8 mouse cellular contexts compared by ENCODE assay signal in genomic region chr10:107271321-107272130, GRCm38 (mm10). TPM values are rescaled to one million over a fixed set of nuclear protein-coding genes. Genes with fewer than 3 reads are reported as not detected.
DNase-seq lines count a peak whose midpoint lies in the region; ATAC-seq lines count a peak whose summit lies in the region.

TSS of gene Lin7a (plus strand) at chr10:107271686.

- H3K36me3 ChIP-seq in embryonic facial prominence, embryonic 11.5 days (replicated peaks; ENCODE audit: control insufficient read depth, insufficient read depth, low read depth, low read length) = no peaks in the 10 kb centered on the region
- no peaks in the 10 kb centered on the region for H3K36me3 ChIP-seq in hindbrain, embryonic 12.5 days
- no peaks in the 10 kb centered on the region for H3K36me3 ChIP-seq in midbrain, embryonic 16.5 days (ENCODE audit: control insufficient read depth, insufficient read depth, low read length)

- no peaks in the 10 kb centered on the region for H3K4me1 ChIP-seq in embryonic facial prominence, embryonic 11.5 days (ENCODE audit: control insufficient read depth, insufficient read depth, low read length)
- H3K4me1 ChIP-seq in hindbrain, embryonic 12.5 days = peaks cover 3% of the 10 kb centered on the region; the same call in 1 of the 2 replicates
- peaks cover 8% of the 10 kb centered on the region for H3K4me1 ChIP-seq in midbrain, embryonic 16.5 days (ENCODE audit: control insufficient read depth, insufficient read depth, low read length)

- peak within 1 kb of the TSS; percentile 55 for H3K4me3 ChIP-seq in embryonic facial prominence, embryonic 11.5 days (ENCODE audit: low read depth, low read length)
- peak within 1 kb of the TSS; percentile 58 for H3K4me3 ChIP-seq in hindbrain, embryonic 12.5 days
- H3K4me3 ChIP-seq in midbrain, embryonic 16.5 days (ENCODE audit: low read depth, low read length) = peak within 1 kb of the TSS; percentile 75

- H3K27me3 ChIP-seq in embryonic facial prominence, embryonic 11.5 days (ENCODE audit: control insufficient read depth, insufficient read depth, low read length) = peaks cover 12% of the 10 kb centered on the region
- H3K27me3 ChIP-seq in hindbrain, embryonic 12.5 days = peaks cover 6% of the 10 kb centered on the region
- no peaks in the 10 kb centered on the region for H3K27me3 ChIP-seq in midbrain, embryonic 16.5 days (ENCODE audit: control insufficient read depth, insufficient read depth, low read depth, low read length)

- H3K4me2 ChIP-seq in embryonic facial prominence, embryonic 11.5 days (ENCODE audit: low read depth, low read length) = peak within 1 kb of the TSS; percentile 99
- H3K4me2 ChIP-seq in hindbrain, embryonic 12.5 days (replicated peaks) = peak within 1 kb of the TSS; percentile 73
- peak within 1 kb of the TSS; percentile 64 for H3K4me2 ChIP-seq in midbrain, embryonic 16.5 days (ENCODE audit: low read length)

- DNase-seq in ovary, postnatal 10 days (ENCODE audit: low spot score) = peak; percentile 14
- DNase-seq in ovary, postnatal 14 days (ENCODE audit: low spot score) = no peak
- DNase-seq in embryonic facial prominence, embryonic 11.5 days (ENCODE audit: low spot score) = peak; percentile 40
- peak in 1 of 2 experiments; percentile 22 for DNase-seq in left cerebral cortex, postnatal 10 days (ENCODE audit: extremely low spot score in 1 of 2, low spot score in 2 of 2)
- DNase-seq in urinary bladder, postnatal 25 days (ENCODE audit: low spot score) = peak; percentile 4
- DNase-seq in thymus, postnatal 4 days = no peak

- 2% methylated on average over 37 of the region's 38 CpGs for WGBS in embryonic facial prominence, embryonic 11.5 days
- 2% methylated on average over 38 of the region's 38 CpGs for WGBS in hindbrain, embryonic 12.5 days
- 2% methylated on average over 37 of the region's 38 CpGs for WGBS in midbrain, embryonic 16.5 days

- no peaks in the 10 kb centered on the region for H3K9me3 ChIP-seq in embryonic facial prominence, embryonic 11.5 days (replicated peaks; ENCODE audit: control insufficient read depth, low read length)
- H3K9me3 ChIP-seq in hindbrain, embryonic 12.5 days (replicated peaks) = no peaks in the 10 kb centered on the region
- H3K9me3 ChIP-seq in midbrain, embryonic 16.5 days (replicated peaks; ENCODE audit: control insufficient read depth, low read length, poor library complexity, severe bottlenecking) = no peaks in the 10 kb centered on the region

- H3K9ac ChIP-seq in embryonic facial prominence, embryonic 11.5 days (replicated peaks; ENCODE audit: low read length) = peak within 1 kb of the TSS; percentile 63
- peak within 1 kb of the TSS; percentile 74 for H3K9ac ChIP-seq in hindbrain, embryonic 12.5 days
- peak within 1 kb of the TSS; percentile 88 for H3K9ac ChIP-seq in midbrain, embryonic 16.5 days (ENCODE audit: low read depth, low read length)

- intact Hi-C loops in left cerebral cortex, postnatal 10 days (cut with DNase I) = loop anchor here (5.0 to 10.0 kb wide), 2 partner anchors 113 to 334 kb away; no protein-coding TSS in a partner anchor

- no peak within 1 kb of the TSS for H3K27ac ChIP-seq in embryonic facial prominence, embryonic 11.5 days (replicated peaks; ENCODE audit: low read depth, low read length)
- peak within 1 kb of the TSS; percentile 82 for H3K27ac ChIP-seq in hindbrain, embryonic 12.5 days
- peak within 1 kb of the TSS; percentile 87 for H3K27ac ChIP-seq in midbrain, embryonic 16.5 days (ENCODE audit: low read length)

- ATAC-seq in embryonic facial prominence, embryonic 11.5 days (replicated peaks; ENCODE audit: insufficient number of reproducible peaks, low FRiP score, low TSS enrichment, low read depth) = peak; percentile 84
- ATAC-seq in hindbrain, embryonic 12.5 days (ENCODE audit: low FRiP score) = peak; percentile 87
- ATAC-seq in midbrain, embryonic 16.5 days = peak; percentile 84

RNA-seq across cellular contexts. Expression of gene Lin7a, which starts in this region (rescaled TPM):
- polyA plus RNA-seq in embryonic facial prominence, embryonic 11.5 days (2014; fragmentation: Nextera tagmentation; extraction: Ambion mirVana) = 4.0 and 4.4 TPM in 2 replicates
- polyA plus RNA-seq in hindbrain, embryonic 12.5 days (2016; fragmentation: Nextera tagmentation; extraction: Ambion mirVana) = 25.2 and 28.5 TPM in 2 replicates
- 10 to 100 TPM; 41.2 to 43.4 TPM for total RNA-seq in left cerebral cortex, postnatal 10 days (2021)
- 36.1 and 39.1 TPM in 2 replicates for polyA plus RNA-seq in midbrain, embryonic 16.5 days (2015; fragmentation: Nextera tagmentation; extraction: Ambion mirVana)

Comparison
In these comparisons a context has a peak if more than half of its experiments do, and no peak if none do; other contexts are left out.
1. DNase-seq: peak in ovary, postnatal 10 days (single experiment), embryonic facial prominence, embryonic 11.5 days (single experiment) and urinary bladder, postnatal 25 days (single experiment); none in ovary, postnatal 14 days (single experiment) and thymus, postnatal 4 days (single experiment).
2. Peak in every context shown above with its lines, with median percentiles within 50 percentile points of each other: ATAC-seq, H3K4me2 ChIP-seq, H3K4me3 ChIP-seq and H3K9ac ChIP-seq.